Mouse (Mus musculus) limb, embryonic 14.5 days (tissue): Measurements from ENCODE around the gene Serping1. TPM values are rescaled to one million over a fixed set of nuclear protein-coding genes. Genes with fewer than 3 reads are reported as not detected.
A peak's percentile ranks its signal among the peaks of the same experiment; 100 is the strongest.

Source experiments
- ATAC-seq: fragments of 200-750 bp; cut with Nextera tagmentation; 2 replicates; pipeline ENCODE4 v1.8.0; 2017; ENCODE audit warnings: low read depth, moderate number of reproducible peaks, moderate TSS enrichment; ENCODE audit not compliant: low FRiP score
- DNase-seq: peaks from one replicate; pipeline ENCODE4 v3.0.0-alpha.2; 2015; ENCODE audit warnings: low spot score
- H3K27ac ChIP-seq: fragments of 300-500 bp; sonication (generic); replicated peaks from 2 replicates; pipeline ENCODE4 v1.5.1; 2014; ENCODE audit warnings: low read depth, mild to moderate bottlenecking, low read length, moderate library complexity, mixed read lengths
- H3K27me3 ChIP-seq: fragments of 300-500 bp; sonication (generic); 2 replicates; pipeline ENCODE4 v1.6.1; 2014; ENCODE audit warnings: low read length, mixed read lengths; ENCODE audit not compliant: control insufficient read depth, insufficient read depth
- H3K36me3 ChIP-seq: fragments of 300-500 bp; sonication (generic); 2 replicates; pipeline ENCODE4 v1.6.1; 2014; ENCODE audit warnings: mild to moderate bottlenecking, low read length, moderate library complexity, mixed read lengths; ENCODE audit not compliant: control insufficient read depth, insufficient read depth
- H3K4me1 ChIP-seq: fragments of 300-500 bp; sonication (generic); 2 replicates; pipeline ENCODE4 v1.6.1; 2014; ENCODE audit warnings: antibody characterized with exemption, low read length, mixed read lengths; ENCODE audit not compliant: control insufficient read depth, insufficient read depth
- H3K4me2 ChIP-seq: fragments of 300-500 bp; sonication (generic); replicated peaks from 2 replicates; pipeline ENCODE4 v1.6.1; 2014; ENCODE audit warnings: low read depth, mild to moderate bottlenecking, low read length, moderate library complexity; ENCODE audit not compliant: severe bottlenecking
- H3K4me3 ChIP-seq: fragments of 300-500 bp; sonication (generic); replicated peaks from 2 replicates; pipeline ENCODE4 v1.5.1; 2014; ENCODE audit warnings: low read length
- H3K9ac ChIP-seq: fragments of 300-500 bp; sonication (generic); 2 replicates; pipeline ENCODE4 v1.6.1; 2014; ENCODE audit warnings: mild to moderate bottlenecking, low read depth, low read length, moderate library complexity; ENCODE audit not compliant: severe bottlenecking
- H3K9me3 ChIP-seq: fragments of 300-500 bp; sonication (generic); 2 replicates; pipeline ENCODE4 v1.6.1; 2016; ENCODE audit warnings: low read length; ENCODE audit not compliant: control insufficient read depth
- POLR2A ChIP-seq: fragments of 200-500 bp; IDR thresholded peaks from 2 replicates; pipeline ENCODE4 v1.8.0; 2012; ENCODE audit warnings: inconsistent platforms, mild to moderate bottlenecking, moderate library complexity, borderline replicate concordance; ENCODE audit not compliant: insufficient read depth, insufficient read length; ENCODE audit errors: extremely low read depth
- WGBS: fragments of 180-500 bp; shearing (Covaris S2); extraction: QIAGEN DNeasy Blood & Tissue Kit; methylation state at CpG from one replicate; pipeline ENCODE4 v1.1.7; 2014; 5-methylcytosine and 5-hydroxymethylcytosine counted together
- polyA plus RNA-seq, 2 experiments: library from polyadenylated mRNA; depleted of rRNA in 1 of 2; stranded (reverse) in 1 of 2; unstranded in 1 of 2; fragments of >200 nt; fragmentation: Nextera tagmentation in 1 of 2; extraction: Ambion mirVana in 1 of 2; gene quantifications; 2 replicates each; pipeline versions ENCODE4 v1.2.1 to v1.2.3; 2012 to 2014

Serping1 gene
- polyA plus RNA-seq, 2 experiments: 38.9 to 44.1 TPM

DNA sequence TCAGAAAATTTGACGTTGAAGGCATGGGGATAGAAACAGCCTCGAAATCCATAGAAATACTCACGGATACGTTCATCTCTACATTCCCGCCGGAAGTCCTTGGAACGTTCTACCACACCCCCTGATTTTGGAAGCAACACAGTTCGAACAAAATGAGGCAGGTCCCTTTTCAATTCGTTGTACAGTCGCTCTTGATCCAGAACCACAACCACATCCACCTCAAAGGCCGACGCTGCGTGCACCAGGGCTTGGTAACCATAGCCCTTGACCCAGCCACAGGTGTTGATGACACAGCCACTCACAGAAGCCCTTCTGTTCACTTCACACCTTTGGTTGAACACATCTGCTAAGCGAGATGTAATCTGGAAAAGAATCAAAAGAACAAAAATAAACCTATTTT lies 51.4 kb downstream of the Serping1 start:
- WGBS: 93% methylated on average over 14 of the region's 14 CpGs
- H3K4me3 ChIP-seq: no peak overlapping the region
- no peak for ATAC-seq

GRCm38 (mm10) chr2:84721182-84721581 lies 54.1 kb downstream of the Serping1 start:
- no peak for TF ChIP-seq POLR2A
- Histone ChIP-seq H3K36me3 (peaks cover 22% of the 10 kb centered on the region), H3K4me1 (peaks cover 6% of the 10 kb centered on the region; the same call in 1 of the 2 replicates), H3K4me3 (no peak overlapping the region), H3K27ac (no peak overlapping the region), H3K9me3 (no peaks in the 10 kb centered on the region), H3K27me3 (no peaks in the 10 kb centered on the region), H3K9ac (no peak overlapping the region), H3K4me2 (no peak overlapping the region)
- DNase-seq (no peak), ATAC-seq (no peak)
- WGBS: 79% methylated on average over 3 of the region's 3 CpGs

More for the DNA sequence above, 51.4 kb downstream of the Serping1 start:
- TF ChIP-seq POLR2A: no peak
- no peak overlapping the region for H3K9ac ChIP-seq
- DNase-seq: no peak
- H3K4me2 ChIP-seq: no peak overlapping the region
- H3K36me3 ChIP-seq: peaks cover 22% of the 10 kb centered on the region
- H3K4me1 ChIP-seq: peaks cover 10% of the 10 kb centered on the region; the same call in 1 of the 2 replicates
- H3K27me3 ChIP-seq: no peaks in the 10 kb centered on the region
- H3K9me3 ChIP-seq: no peaks in the 10 kb centered on the region
- H3K27ac ChIP-seq: no peak overlapping the region

DNA sequence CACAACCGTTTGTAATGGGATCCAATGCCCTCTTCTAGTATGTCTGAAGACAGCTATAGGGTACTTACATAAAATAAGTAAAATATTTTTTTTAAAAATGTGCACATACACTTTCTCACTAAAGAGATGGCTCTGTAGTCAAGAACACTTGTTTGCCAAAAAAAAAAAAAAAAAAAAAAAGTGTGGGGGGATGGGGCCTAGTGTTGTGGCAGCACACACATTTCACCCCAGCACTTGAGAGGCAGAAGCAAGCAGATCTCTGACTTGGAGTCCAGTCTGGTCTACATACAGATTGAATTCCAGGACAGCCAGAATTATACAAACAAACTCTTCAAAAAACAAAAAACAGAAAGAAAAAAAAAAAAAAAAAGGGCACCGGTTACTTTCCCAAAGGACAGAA lies 54.5 kb downstream of the Serping1 start:
- TF ChIP-seq POLR2A: no peak
- no peak overlapping the region for H3K4me3 ChIP-seq
- H3K9me3 ChIP-seq: no peaks in the 10 kb centered on the region
- H3K27me3 ChIP-seq: no peaks in the 10 kb centered on the region
- H3K9ac ChIP-seq: no peak overlapping the region
- ATAC-seq (no peak), DNase-seq (no peak)
- H3K4me2 ChIP-seq: no peak overlapping the region
- WGBS: 95% methylated on average over 2 of the region's 2 CpGs
- H3K4me1 ChIP-seq: 0 out of 2 replicates have a peak, but pooled peaks cover 3% of the 10 kb centered on the region
- no peak overlapping the region for H3K27ac ChIP-seq
- peaks cover 20% of the 10 kb centered on the region for H3K36me3 ChIP-seq

GRCm38 (mm10) chr2:84717357-84717756 lies 57.9 kb downstream of the Serping1 start:
- H3K36me3 ChIP-seq: 0 out of 2 replicates have a peak, but pooled peaks cover 5% of the 10 kb centered on the region
- H3K9ac ChIP-seq: no peak overlapping the region
- DNase-seq (no peak), ATAC-seq (no peak)
- no peak for TF ChIP-seq POLR2A
- 94% methylated on average over 4 of the region's 4 CpGs for WGBS
- H3K9me3 ChIP-seq: no peaks in the 10 kb centered on the region
- no peaks in the 10 kb centered on the region for H3K27me3 ChIP-seq
- H3K4me1 ChIP-seq: peaks cover 8% of the 10 kb centered on the region; the same call in 1 of the 2 replicates
- no peak overlapping the region for H3K27ac ChIP-seq
- no peak overlapping the region for H3K4me2 ChIP-seq
- no peak overlapping the region for H3K4me3 ChIP-seq

DNA sequence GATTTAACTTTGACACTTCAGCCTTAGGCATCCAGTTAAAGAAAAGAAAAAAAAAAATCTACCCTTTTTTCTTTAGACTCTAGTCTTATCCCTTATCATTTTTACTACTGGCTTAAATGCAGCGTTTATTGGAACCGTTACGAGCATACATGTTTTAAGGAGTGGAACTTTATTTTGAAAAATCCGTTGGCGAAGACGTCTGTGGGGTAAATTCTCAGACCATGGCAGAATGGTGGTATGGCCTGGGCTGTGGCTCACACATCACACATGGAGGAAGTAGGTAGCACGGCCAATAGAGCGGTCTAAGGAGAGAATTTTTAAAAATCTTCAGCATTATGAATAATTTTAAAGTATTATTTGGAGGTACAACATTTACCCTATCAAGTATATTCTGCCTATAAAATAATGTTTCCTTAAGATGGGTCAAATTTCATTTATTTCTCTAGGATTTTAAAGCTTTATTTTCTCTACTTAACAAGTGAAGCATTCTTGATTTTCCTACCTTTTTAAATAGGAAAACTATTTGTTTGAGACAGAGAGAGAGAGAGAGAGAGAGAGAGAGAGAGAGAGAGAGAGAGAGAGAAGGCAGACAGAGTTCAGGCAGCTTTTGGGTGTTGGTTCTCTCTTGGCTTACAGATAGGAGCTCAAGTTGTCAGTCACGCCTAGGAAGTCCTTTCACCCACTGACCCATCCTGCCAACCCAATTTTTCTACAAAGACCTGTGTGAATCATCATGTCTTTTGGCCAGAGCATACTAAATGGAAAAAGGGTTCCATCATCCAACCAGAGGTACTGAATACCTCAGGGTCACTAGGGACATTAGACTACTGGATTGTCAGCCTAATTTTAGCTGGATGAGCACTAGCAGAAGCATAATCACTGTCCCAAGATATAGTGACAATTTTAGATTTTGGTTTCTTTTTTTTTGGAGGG lies 58.6 kb downstream of the Serping1 start:
- Histone ChIP-seq H3K27ac (peak overlapping the region; percentile 92), H3K9ac (peak overlapping the region; percentile 92)

More for the DNA sequence above, 58.6 kb downstream of the Serping1 start:
- Histone ChIP-seq H3K9me3 (no peaks in the 10 kb centered on the region), H3K36me3 (0 out of 2 replicates have a peak, but pooled peaks cover 5% of the 10 kb centered on the region), H3K4me2 (peak overlapping the region; percentile 82), H3K4me3 (peak overlapping the region; percentile 92), H3K27me3 (no peaks in the 10 kb centered on the region), H3K4me1 (peaks cover 8% of the 10 kb centered on the region; the same call in 1 of the 2 replicates)
- TF ChIP-seq POLR2A: no peak
- WGBS: 26% methylated on average over 9 of the region's 9 CpGs
- ATAC-seq (no peak), DNase-seq (no peak)
